Mouse (Mus musculus): Measurements from ENCODE around the gene Ttc7b. TPM values are rescaled to one million over a fixed set of nuclear protein-coding genes. Genes with fewer than 3 reads are reported as not detected.

The Ttc7b gene
- polyA plus RNA-seq, 1 experiment from 2014 or later, result 2.4 TPM

DNA sequence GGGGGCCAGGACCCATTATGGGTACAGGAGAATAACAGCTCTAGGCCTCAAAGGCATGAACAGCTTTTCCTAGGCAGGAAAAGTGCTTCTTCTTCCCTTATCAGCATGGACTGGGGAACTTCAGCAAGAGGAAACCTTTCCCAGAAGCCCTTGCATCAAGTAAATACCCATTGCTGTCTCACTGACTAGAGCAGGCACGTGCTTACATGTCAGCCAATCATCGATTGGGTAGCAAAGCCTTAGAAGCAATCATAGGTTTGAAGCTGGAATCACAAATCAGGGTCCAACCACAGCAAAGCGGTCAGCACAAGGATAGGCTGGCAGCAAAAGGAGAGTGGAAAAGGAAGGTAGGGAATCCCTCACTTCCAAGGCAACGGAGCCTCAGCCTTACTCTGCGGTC, 7.5 kb downstream of the Ttc7b start:
- H3K4me1 ChIP-seq (replicated peaks; ENCODE audit: control insufficient read depth, insufficient read depth), result no peaks in the 10 kb centered on the region
- DNase-seq (ENCODE audit: low spot score) (no peak), ATAC-seq (ENCODE audit: low FRiP score, low TSS enrichment) (no peak)
- no peak overlapping the region for H3K27ac ChIP-seq (replicated peaks)
- no peak overlapping the region for H3K4me3 ChIP-seq (ENCODE audit: low read depth, low read length)
- H3K9me3 ChIP-seq (ENCODE audit: control insufficient read depth, low read length), result no peaks in the 10 kb centered on the region
- 91% methylated on average over 5 of the region's 5 CpGs for WGBS
- H3K36me3 ChIP-seq (ENCODE audit: control insufficient read depth, insufficient read depth, low read length), result no peaks in the 10 kb centered on the region
- no peaks in the 10 kb centered on the region for H3K27me3 ChIP-seq (ENCODE audit: control insufficient read depth, insufficient read depth, low read length)
- TF ChIP-seq CTCF (IDR thresholded peaks at IDR 0.05; ENCODE audit: low read depth) (no peak), EP300 (optimal IDR thresholded peaks at IDR 0.05) (no peak)
- no peak overlapping the region for H3K4me2 ChIP-seq (replicated peaks; ENCODE audit: low read depth)
- no peak overlapping the region for H3K9ac ChIP-seq (ENCODE audit: low read length)

DNA sequence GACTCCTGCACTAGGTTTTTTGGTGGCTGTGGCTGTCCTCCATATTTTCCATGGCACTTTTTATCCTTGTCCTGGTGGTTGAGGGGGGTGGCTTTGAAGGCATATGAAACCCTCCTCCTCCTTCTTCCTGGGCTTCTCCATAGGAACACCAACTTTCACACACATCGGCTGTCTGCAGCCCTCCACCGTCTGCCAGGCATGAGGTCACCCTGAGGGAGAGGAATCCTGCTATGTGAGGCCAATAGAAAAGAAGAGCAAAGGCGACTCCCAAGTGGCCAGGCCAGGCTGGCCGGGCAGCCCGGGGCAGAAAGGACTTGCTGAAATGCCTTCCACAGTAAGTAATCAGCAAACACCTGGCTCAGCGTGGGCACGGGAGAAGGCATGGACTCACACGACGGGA, 8.0 kb downstream of the Ttc7b start:
- Histone ChIP-seq H3K4me1 (replicated peaks; ENCODE audit: control insufficient read depth, insufficient read depth) (no peaks in the 10 kb centered on the region), H3K36me3 (ENCODE audit: control insufficient read depth, insufficient read depth, low read length) (no peaks in the 10 kb centered on the region), H3K27me3 (ENCODE audit: control insufficient read depth, insufficient read depth, low read length) (no peaks in the 10 kb centered on the region), H3K9me3 (ENCODE audit: control insufficient read depth, low read length) (no peaks in the 10 kb centered on the region), H3K4me3 (ENCODE audit: low read depth, low read length) (no peak overlapping the region), H3K4me2 (replicated peaks; ENCODE audit: low read depth) (no peak overlapping the region), H3K27ac (replicated peaks) (no peak overlapping the region), H3K9ac (ENCODE audit: low read length) (no peak overlapping the region)
- TF ChIP-seq CTCF (IDR thresholded peaks at IDR 0.05; ENCODE audit: low read depth) (no peak), EP300 (optimal IDR thresholded peaks at IDR 0.05) (no peak)
- ATAC-seq (ENCODE audit: low FRiP score, low TSS enrichment), result no peak
- DNase-seq (ENCODE audit: low spot score), result no peak
- 75% methylated on average over 9 of the region's 9 CpGs for whole genome bisulfite sequencing

DNA sequence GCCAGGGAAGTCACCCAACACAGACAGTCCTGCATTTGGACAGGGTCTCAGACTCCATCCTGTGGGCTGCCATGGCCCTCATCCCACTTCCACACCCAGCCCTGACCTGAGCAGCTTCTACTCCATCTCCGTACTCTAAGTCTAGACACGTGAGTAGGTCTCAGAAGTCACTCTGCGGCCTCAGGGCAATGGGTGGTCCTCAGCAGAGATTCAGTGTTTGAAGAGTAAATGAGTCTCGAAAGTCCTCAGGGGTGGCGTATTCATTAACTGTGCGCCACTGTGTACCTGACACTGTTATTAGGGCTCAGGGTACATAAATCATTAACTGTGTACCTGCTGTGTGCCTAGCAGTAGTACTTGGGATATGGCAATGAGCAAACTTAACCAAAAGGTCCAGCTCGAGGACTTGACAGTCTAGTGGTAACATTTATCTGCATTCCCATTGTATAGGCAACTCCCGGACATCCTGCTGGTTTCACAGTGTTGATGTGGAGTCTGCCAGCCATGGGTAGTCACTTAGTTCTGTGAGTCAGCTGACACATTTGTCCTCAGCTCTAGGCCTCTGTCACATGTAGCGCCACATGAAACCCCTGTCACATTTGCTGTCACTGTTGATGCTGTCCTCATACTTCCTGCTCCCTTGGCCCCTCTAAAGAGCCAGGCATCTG, 10.9 kb downstream of the Ttc7b start:
- H3K9me3 ChIP-seq (ENCODE audit: control insufficient read depth, low read length), result no peaks in the 10 kb centered on the region
- H3K9ac ChIP-seq (ENCODE audit: low read length), result no peak overlapping the region
- no peak for DNase-seq (ENCODE audit: low spot score)
- H3K27me3 ChIP-seq (ENCODE audit: control insufficient read depth, insufficient read depth, low read length), result no peaks in the 10 kb centered on the region
- H3K4me1 ChIP-seq (replicated peaks; ENCODE audit: control insufficient read depth, insufficient read depth), result no peaks in the 10 kb centered on the region
- no peak overlapping the region for H3K4me3 ChIP-seq (ENCODE audit: low read depth, low read length)
- no peaks in the 10 kb centered on the region for H3K36me3 ChIP-seq (ENCODE audit: control insufficient read depth, insufficient read depth, low read length)
- no peak overlapping the region for H3K27ac ChIP-seq (replicated peaks)
- TF ChIP-seq EP300 (optimal IDR thresholded peaks at IDR 0.05) (no peak), CTCF (IDR thresholded peaks at IDR 0.05; ENCODE audit: low read depth) (no peak)
- WGBS, result 76% methylated on average over 9 of the region's 9 CpGs
- H3K4me2 ChIP-seq (replicated peaks; ENCODE audit: low read depth), result no peak overlapping the region
- no peak for ATAC-seq (ENCODE audit: low FRiP score, low TSS enrichment)

DNA sequence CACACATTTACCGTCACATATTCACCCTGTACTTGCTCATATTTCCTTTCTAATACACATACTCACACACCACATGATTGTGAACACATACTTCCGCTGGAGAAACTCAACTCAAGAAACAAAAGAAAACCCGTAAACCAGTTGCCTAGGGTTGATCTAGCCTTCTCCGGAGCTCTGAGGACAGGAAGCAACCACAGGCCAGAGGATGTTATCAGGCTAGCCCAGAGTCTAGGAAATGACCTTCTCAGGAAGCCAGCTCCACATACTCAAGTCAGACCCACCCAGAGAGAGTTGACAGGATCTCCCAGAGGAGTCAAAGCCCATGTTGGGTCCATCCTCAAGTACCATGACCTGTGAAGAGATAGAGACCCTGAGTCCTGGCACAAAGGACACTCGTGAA, 12.0 kb downstream of the Ttc7b start:
- no peak overlapping the region for H3K4me3 ChIP-seq (ENCODE audit: low read depth, low read length)
- no peaks in the 10 kb centered on the region for H3K4me1 ChIP-seq (replicated peaks; ENCODE audit: control insufficient read depth, insufficient read depth)
- TF ChIP-seq EP300 (optimal IDR thresholded peaks at IDR 0.05) (no peak), CTCF (IDR thresholded peaks at IDR 0.05; ENCODE audit: low read depth) (no peak)
- WGBS, result 82% methylated on average over 5 of the region's 5 CpGs
- H3K9me3 ChIP-seq (ENCODE audit: control insufficient read depth, low read length), result no peaks in the 10 kb centered on the region
- DNase-seq (ENCODE audit: low spot score) (no peak), ATAC-seq (ENCODE audit: low FRiP score, low TSS enrichment) (no peak)
- no peak overlapping the region for H3K9ac ChIP-seq (ENCODE audit: low read length)
- no peaks in the 10 kb centered on the region for H3K36me3 ChIP-seq (ENCODE audit: control insufficient read depth, insufficient read depth, low read length)
- no peak overlapping the region for H3K27ac ChIP-seq (replicated peaks)
- no peak overlapping the region for H3K4me2 ChIP-seq (replicated peaks; ENCODE audit: low read depth)
- no peaks in the 10 kb centered on the region for H3K27me3 ChIP-seq (ENCODE audit: control insufficient read depth, insufficient read depth, low read length)

DNA sequence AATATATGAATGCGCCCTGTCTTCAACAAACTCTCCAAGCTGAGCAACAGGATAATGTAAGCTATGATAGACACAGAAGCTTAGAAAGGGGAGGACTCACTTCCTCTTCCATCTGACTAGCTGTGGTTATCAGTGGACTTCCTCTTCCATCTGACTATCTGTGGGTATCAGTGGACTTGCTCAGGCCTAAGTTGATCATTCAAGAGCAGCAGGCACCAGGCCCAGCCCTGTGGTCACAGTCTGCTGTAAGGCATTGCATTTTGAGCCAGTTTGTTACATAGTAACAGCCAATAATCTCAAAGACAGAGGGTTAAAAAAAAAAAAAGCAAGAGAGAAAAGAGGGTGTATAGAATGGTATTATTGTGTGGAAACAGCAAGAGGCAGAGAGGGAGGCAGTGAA, 15.1 kb downstream of the Ttc7b start:
- 91% methylated on average over 1 of the region's 1 CpGs for WGBS
- ATAC-seq (ENCODE audit: low FRiP score, low TSS enrichment) (no peak), DNase-seq (ENCODE audit: low spot score) (no peak)
- Histone ChIP-seq H3K9ac (ENCODE audit: low read length) (no peak overlapping the region), H3K27me3 (ENCODE audit: control insufficient read depth, insufficient read depth, low read length) (no peaks in the 10 kb centered on the region), H3K9me3 (ENCODE audit: control insufficient read depth, low read length) (no peaks in the 10 kb centered on the region), H3K4me3 (ENCODE audit: low read depth, low read length) (no peak overlapping the region), H3K4me1 (replicated peaks; ENCODE audit: control insufficient read depth, insufficient read depth) (no peaks in the 10 kb centered on the region), H3K36me3 (ENCODE audit: control insufficient read depth, insufficient read depth, low read length) (no peaks in the 10 kb centered on the region), H3K4me2 (replicated peaks; ENCODE audit: low read depth) (no peak overlapping the region), H3K27ac (replicated peaks) (no peak overlapping the region)
- TF ChIP-seq EP300 (optimal IDR thresholded peaks at IDR 0.05) (no peak), CTCF (IDR thresholded peaks at IDR 0.05; ENCODE audit: low read depth) (no peak)

DNA sequence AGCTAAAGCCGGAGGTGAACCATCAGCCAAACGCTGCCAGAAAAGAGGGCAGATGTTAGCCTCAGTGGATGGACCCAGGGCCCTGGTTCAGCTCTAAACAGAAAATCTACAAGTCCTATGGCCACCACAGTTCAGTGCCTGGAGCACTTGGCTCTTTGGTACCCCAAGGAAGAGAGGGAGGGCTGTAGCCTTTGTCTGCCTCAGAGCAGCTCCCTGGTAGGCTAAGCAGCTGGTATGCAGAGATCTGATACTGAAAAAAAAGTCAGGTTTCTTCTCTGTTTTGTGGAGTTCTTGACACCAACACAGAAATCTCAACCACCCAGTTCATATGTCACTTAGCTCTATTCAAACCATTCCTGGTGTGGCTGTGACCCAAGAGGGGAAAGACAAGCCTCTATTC, 16.0 kb downstream of the Ttc7b start:
- H3K4me1 ChIP-seq (replicated peaks; ENCODE audit: control insufficient read depth, insufficient read depth), result no peaks in the 10 kb centered on the region
- H3K4me2 ChIP-seq (replicated peaks; ENCODE audit: low read depth), result no peak overlapping the region
- no peaks in the 10 kb centered on the region for H3K9me3 ChIP-seq (ENCODE audit: control insufficient read depth, low read length)
- TF ChIP-seq EP300 (optimal IDR thresholded peaks at IDR 0.05) (no peak), CTCF (IDR thresholded peaks at IDR 0.05; ENCODE audit: low read depth) (no peak)
- no peak overlapping the region for H3K9ac ChIP-seq (ENCODE audit: low read length)
- no peaks in the 10 kb centered on the region for H3K27me3 ChIP-seq (ENCODE audit: control insufficient read depth, insufficient read depth, low read length)
- H3K27ac ChIP-seq (replicated peaks), result no peak overlapping the region
- ATAC-seq (ENCODE audit: low FRiP score, low TSS enrichment) (no peak), DNase-seq (ENCODE audit: low spot score) (no peak)
- H3K4me3 ChIP-seq (ENCODE audit: low read depth, low read length), result no peak overlapping the region
- WGBS, result 80% methylated on average over 2 of the region's 2 CpGs
- H3K36me3 ChIP-seq (ENCODE audit: control insufficient read depth, insufficient read depth, low read length), result peaks cover 2% of the 10 kb centered on the region; the same call in 1 of the 2 replicates
